Mouse (Mus musculus) adrenal gland, adult (tissue): ENCODE results near the gene Lmx1a.
A peak's percentile ranks its signal among the peaks of the same experiment; 100 is the strongest.

ENCODE experiments used
- DNase-seq, 2 experiments: peaks; one replicate each; pipeline ENCODE4 v3.0.0; 2022 to 2023; ENCODE audit warnings: low spot score in 1 of 2; ENCODE audit not compliant: inconsistent age in 2 of 2

The Lmx1a gene

GRCm38 (mm10) chr1:167878354-167878753 lies 189.3 kb downstream of the Lmx1a start:
- peak in 1 of 2 experiments; percentile 18 for DNase-seq

DNA sequence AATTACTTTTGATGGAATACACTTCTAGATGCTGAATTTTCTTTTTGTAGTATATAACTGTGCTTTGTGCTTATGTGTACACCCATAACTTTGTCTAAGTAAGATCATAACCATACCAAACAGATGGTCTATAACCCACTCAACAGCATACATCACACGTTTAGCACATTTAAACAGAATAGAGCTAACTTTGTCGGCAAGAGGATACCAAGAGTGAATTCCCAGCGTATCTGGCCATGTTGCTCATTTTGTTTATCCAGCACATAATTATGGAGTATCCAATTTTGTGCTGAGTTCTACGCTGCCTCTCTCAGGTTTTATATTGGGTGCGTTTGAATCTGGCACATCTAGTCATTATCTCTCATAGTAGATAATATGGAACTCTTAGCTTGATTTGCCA lies 196.7 kb downstream of the Lmx1a start:
- no peak for DNase-seq

- DNase-seq: no peak
Measured at GRCm38 (mm10) chr1:167888120-167888519, 199.1 kb downstream of the Lmx1a start.

- DNase-seq: no peak
Measured at GRCm38 (mm10) chr1:167888816-167889215, 199.8 kb downstream of the Lmx1a start.

GRCm38 (mm10) chr1:167896234-167896633 lies 207.2 kb downstream of the Lmx1a start:
- peak; percentile 13 to 59 for DNase-seq
